Mouse (Mus musculus) heart, adult 9 months (tissue): ENCODE results near the gene Nrm.

Source experiments
- DNase-seq, 2 experiments: peaks; one replicate each; pipeline ENCODE4 v3.0.0; 2022; ENCODE audit warnings: low spot score in 2 of 2

Nrm gene

GRCm38 (mm10) chr17:35905587-35905986 lies 44.5 kb downstream of the Nrm start:
- DNase-seq: no peak

- no peak for DNase-seq
These were observed 46.5 kb downstream of the Nrm start for GRCm38 (mm10) chr17:35907609-35908008.

- no peak for DNase-seq
These were observed 48.2 kb downstream of the Nrm start for GRCm38 (mm10) chr17:35909186-35909918.

GRCm38 (mm10) chr17:35909919-35910369 lies 48.8 kb downstream of the Nrm start, which contains the start of gene Atat1:
Gene Atat1 (minus strand): TSS chr17:35910075.
- peak; percentile 93 to 94 for DNase-seq

- no peak for DNase-seq
These were observed 53.9 kb downstream of the Nrm start for GRCm38 (mm10) chr17:35914975-35915374.
